Mouse (Mus musculus) bone marrow macrophage, adult 2 months (primary cell): ENCODE results near the gene Tbxas1. TPM values are rescaled to one million over a fixed set of nuclear protein-coding genes. Genes with fewer than 3 reads are reported as not detected.

ENCODE experiments used
- H3K27ac ChIP-seq: 2 replicates; pipeline ENCODE4 v1.5.1; 2012; ENCODE audit warnings: low read depth, low read length; ENCODE audit not compliant: insufficient read depth
- H3K4me1 ChIP-seq: 2 replicates; pipeline ENCODE4 v1.6.1; 2012; ENCODE audit warnings: low read length; ENCODE audit not compliant: control insufficient read depth, insufficient read depth
- H3K4me3 ChIP-seq: 2 replicates; pipeline ENCODE4 v1.5.1; 2012; ENCODE audit warnings: mild to moderate bottlenecking, low read length, moderate library complexity; ENCODE audit not compliant: insufficient read depth
- CTCF ChIP-seq: IDR thresholded peaks from 2 replicates; pipeline ENCODE4 v1.5.1; 2012; ENCODE audit warnings: low read depth, mild to moderate bottlenecking, low read length, moderate library complexity
- POLR2A ChIP-seq: IDR thresholded peaks from 2 replicates; pipeline ENCODE4 v1.6.1; 2012; ENCODE audit warnings: mild to moderate bottlenecking, low read depth, low read length, borderline replicate concordance
- polyA plus RNA-seq: library from polyadenylated mRNA; stranded (reverse); fragments of >200 nt; gene quantifications from 2 replicates; pipeline ENCODE4 v1.2.4, GENCODE M21; 2012; ENCODE audit not compliant: missing spikeins, insufficient read depth, insufficient read length

The Tbxas1 gene
- 101 and 115 TPM in 2 replicates for polyA plus RNA-seq

- TF ChIP-seq POLR2A (no peak), CTCF (no peak; the same call in 1 of the 2 replicates)
- Histone ChIP-seq H3K4me1 (peaks cover 22% of the 10 kb centered on the region), H3K27ac (peak within 1 kb of the TSS; percentile 68), H3K4me3 (peak within 1 kb of the TSS; percentile 99)
Observed at GRCm38 (mm10) chr6:38875258-38876070, at the start of gene Tbxas1. Gene Tbxas1 (plus strand): TSS chr6:38875404.

DNA sequence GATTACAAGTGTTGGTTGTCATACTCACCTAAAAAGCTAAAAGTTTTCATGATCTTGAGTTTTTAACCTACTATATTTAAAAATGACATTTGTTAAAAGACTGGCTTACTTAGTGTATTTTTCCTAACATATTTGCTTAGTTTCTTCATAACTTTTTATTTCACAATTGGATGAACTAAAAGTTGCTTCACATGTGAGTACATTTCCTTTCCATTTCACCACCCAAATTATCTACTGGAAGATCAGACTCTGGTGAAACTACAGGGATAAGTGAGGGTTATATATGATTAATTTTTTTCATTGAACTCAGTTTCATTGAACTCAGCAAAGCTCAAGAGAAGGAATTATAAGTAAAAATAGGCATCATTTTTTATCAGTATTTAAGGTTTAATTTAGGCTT is 49.3 kb upstream of the Tbxas1 start:
- Histone ChIP-seq H3K4me3 (no peak overlapping the region), H3K4me1 (peaks cover 62% of the 10 kb centered on the region), H3K27ac (no peak overlapping the region)
- TF ChIP-seq POLR2A (no peak), CTCF (no peak)

- H3K4me3 ChIP-seq = no peak overlapping the region
- peaks cover 53% of the 10 kb centered on the region for H3K4me1 ChIP-seq
- TF ChIP-seq POLR2A (no peak), CTCF (no peak)
- H3K27ac ChIP-seq = no peak overlapping the region
Observed at GRCm38 (mm10) chr6:38826857-38827256, 48.3 kb upstream of the Tbxas1 start.

DNA sequence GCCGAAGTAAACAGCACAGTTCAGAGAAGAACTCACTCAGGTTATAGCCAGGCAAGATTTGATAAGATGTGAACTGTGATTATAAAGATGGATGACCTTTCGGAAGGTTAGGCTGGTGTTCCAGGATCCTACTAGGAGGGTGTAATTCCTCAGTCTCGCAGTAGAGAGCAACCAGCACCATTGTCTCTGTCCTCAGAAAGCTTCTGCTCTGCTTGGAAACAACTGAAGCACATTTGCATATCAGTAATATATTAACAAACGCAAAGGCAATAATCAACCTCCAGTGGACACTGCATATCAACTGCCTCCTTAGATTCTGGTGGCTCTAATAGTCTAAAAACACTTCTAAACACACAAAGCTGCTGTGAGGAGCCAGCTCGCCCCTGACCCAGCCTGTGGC is 47.8 kb upstream of the Tbxas1 start:
- TF ChIP-seq CTCF (no peak), POLR2A (no peak)
- no peak overlapping the region for H3K27ac ChIP-seq
- H3K4me3 ChIP-seq = no peak overlapping the region
- peaks cover 50% of the 10 kb centered on the region for H3K4me1 ChIP-seq

GRCm38 (mm10) chr6:38828211-38828610 is 47.0 kb upstream of the Tbxas1 start:
- no peak overlapping the region for H3K4me3 ChIP-seq
- TF ChIP-seq POLR2A (no peak), CTCF (no peak)
- H3K4me1 ChIP-seq = peaks cover 43% of the 10 kb centered on the region
- H3K27ac ChIP-seq = no peak overlapping the region; the same call in 1 of the 2 replicates

DNA sequence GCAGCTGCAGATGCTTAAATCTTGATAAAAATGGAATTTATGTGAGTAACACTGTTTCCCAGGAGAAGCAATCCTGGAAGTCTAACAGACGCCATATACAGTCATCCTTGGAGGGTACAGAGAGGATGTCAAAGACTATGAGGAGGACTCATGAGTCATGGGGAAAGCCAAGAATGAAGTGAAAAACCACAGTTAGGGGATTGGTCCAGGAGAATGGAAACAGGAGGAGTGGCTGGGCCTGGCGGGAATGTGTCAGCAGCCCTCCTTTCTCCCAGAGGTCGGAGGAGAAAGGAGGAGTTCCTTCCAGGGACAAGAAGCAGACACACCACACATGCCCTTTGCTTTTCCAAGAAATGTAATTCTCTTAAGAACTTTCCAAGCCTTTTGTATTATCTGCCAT is 45.8 kb upstream of the Tbxas1 start:
- peaks cover 42% of the 10 kb centered on the region for H3K4me1 ChIP-seq
- H3K27ac ChIP-seq = no peak overlapping the region
- no peak for TF ChIP-seq POLR2A
- no peak for TF ChIP-seq CTCF
- H3K4me3 ChIP-seq = no peak overlapping the region

GRCm38 (mm10) chr6:38833721-38834120 is 41.5 kb upstream of the Tbxas1 start:
- TF ChIP-seq POLR2A (no peak), CTCF (no peak)
- H3K4me3 ChIP-seq = no peak overlapping the region
- peaks cover 20% of the 10 kb centered on the region for H3K4me1 ChIP-seq
- H3K27ac ChIP-seq = no peak overlapping the region

DNA sequence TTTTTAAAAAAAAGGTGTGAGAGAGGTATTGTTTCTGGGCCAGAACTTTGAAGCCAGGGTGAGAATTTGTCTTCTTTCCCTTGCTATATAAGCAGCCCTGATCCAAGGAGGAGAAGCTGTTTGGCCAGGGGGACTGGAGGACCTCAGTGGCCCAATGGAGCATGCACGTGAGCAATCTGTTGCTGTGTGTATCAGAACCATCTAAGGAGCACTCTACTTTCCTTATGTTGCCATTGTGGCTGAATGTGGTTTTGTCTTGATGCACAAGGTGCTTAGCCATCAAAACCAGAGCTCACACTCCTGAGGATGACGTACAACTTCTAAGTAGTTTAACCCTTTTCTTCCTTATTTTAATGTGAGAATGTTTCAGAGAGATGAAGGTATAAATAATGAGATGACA is 40.5 kb upstream of the Tbxas1 start:
- peaks cover 13% of the 10 kb centered on the region for H3K4me1 ChIP-seq
- TF ChIP-seq POLR2A = no peak
- no peak for TF ChIP-seq CTCF
- no peak overlapping the region for H3K27ac ChIP-seq
- no peak overlapping the region for H3K4me3 ChIP-seq

GRCm38 (mm10) chr6:38835217-38835616 is 40.0 kb upstream of the Tbxas1 start:
- H3K4me1 ChIP-seq = peaks cover 13% of the 10 kb centered on the region
- TF ChIP-seq POLR2A (no peak), CTCF (no peak)
- no peak overlapping the region for H3K27ac ChIP-seq
- no peak overlapping the region for H3K4me3 ChIP-seq

DNA sequence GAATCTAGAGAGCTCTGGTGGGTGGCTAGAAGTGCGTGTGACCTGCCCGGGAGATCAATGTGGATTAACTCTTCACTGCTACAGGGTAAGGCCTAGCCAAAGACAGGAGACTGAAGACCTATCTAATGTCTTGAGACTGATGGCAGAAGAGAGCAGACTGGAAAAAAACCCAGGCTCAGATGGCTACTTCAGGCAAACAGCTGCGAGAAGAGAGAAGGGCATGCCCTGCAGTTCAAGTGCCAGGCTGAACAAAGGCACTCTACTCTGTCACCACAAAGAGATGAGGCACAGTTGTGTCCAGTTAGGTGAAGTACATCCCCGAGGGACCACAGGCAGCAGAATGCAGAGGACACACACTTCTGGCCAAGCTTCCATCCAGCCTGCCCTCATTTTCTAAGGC is 37.1 kb upstream of the Tbxas1 start:
- Histone ChIP-seq H3K27ac (no peak overlapping the region), H3K4me3 (no peak overlapping the region), H3K4me1 (peaks cover 17% of the 10 kb centered on the region)
- no peak for TF ChIP-seq CTCF
- no peak for TF ChIP-seq POLR2A
